Comparison of ENCODE assay signal across 8 mouse cellular contexts in the genomic region with DNA sequence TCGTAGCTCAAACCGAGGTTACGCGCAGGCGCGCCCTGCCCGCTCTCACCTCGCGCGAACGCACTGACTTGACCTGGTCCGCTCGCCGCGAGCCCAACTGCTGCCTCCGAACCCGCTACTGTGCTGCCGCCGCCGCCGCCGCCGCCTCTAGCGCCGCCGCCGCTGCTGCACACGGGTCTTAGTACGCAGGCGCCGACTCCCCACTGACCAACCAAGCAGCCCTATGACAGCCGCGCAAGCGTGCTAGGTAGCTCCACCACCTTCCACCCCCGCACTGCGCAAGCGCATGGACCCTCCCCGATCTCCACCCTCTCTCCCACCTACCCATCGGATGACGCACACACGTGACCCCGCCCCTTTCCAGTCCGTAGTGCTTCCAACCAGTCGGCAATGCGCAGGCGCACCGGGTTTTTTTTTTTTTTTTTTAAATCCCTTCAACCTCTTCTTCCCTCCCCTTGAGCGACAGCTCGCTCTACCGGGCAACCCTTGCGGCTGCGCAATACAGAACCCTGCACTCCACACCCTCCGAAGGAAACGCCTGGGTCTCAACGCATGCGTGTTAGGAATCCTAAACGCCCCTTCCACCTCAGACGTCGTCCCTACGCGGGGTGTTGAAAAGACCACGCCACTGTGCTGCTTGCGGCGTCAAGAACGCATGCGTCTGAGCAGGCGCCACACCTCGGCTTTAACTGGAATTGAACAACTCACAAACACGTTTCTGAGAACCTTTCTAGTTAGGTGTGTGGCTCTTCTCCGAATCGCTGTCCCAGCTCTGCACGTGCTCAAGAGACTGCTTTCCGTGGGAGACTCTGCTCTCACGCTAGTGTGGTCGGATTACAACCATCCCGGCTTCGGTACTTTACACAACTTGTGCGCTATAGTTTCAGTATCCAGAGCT. TPM values are rescaled to one million over a fixed set of nuclear protein-coding genes. Genes with fewer than 3 reads are reported as not detected.
DNase-seq lines count a peak whose midpoint lies in the region; ATAC-seq and TF ChIP-seq lines count a peak whose summit lies in the region.

A gene (minus strand): TSS at position 845 of the 898 bp plus-strand sequence.

- peak within 1 kb of the TSS; percentile 89 for H3K4me3 ChIP-seq in hindbrain, embryonic 13.5 days

- peak within 1 kb of the TSS; percentile 95 for H3K27ac ChIP-seq in hindbrain, embryonic 13.5 days

- in situ Hi-C loops in Patski (cut with MboI; ENCODE audit: low pct_unique_long_range_greater_than_20kb): no loop called here

- peak; percentile 71 for ATAC-seq in Patski
- peak; percentile 97 for ATAC-seq in hindbrain, embryonic 13.5 days (ENCODE audit: low FRiP score)

- peaks cover 26% of the 10 kb centered on the region for H3K36me3 ChIP-seq in hindbrain, embryonic 13.5 days

- under 1% methylated on average over 78 of the region's 78 CpGs for WGBS in hindbrain, embryonic 13.5 days

- H3K9me3 ChIP-seq in hindbrain, embryonic 13.5 days: no peaks in the 10 kb centered on the region

- CTCF ChIA-PET in Patski (lab: Charles Lee): interaction anchor here (0.9 to 6.0 kb wide), 3 partner anchors 12 to 40 kb away, joined by 3 to 43 read pairs (median 3); no protein-coding TSS in a partner anchor

- H3K27me3 ChIP-seq in Patski: no peaks in the 10 kb centered on the region
- H3K27me3 ChIP-seq in hindbrain, embryonic 13.5 days: no peaks in the 10 kb centered on the region

- H3K9ac ChIP-seq in hindbrain, embryonic 13.5 days: peak within 1 kb of the TSS; percentile 93

- peak within 1 kb of the TSS; percentile 98 for H3K4me2 ChIP-seq in hindbrain, embryonic 13.5 days

- peaks cover 28% of the 10 kb centered on the region for H3K4me1 ChIP-seq in hindbrain, embryonic 13.5 days (replicated peaks)

- TF ChIP-seq CTCF in Patski (IDR thresholded peaks at IDR 0.05): no peak

- POLR2A ChIA-PET in Patski (lab: Charles Lee): interaction anchor here (0.6 to 2.6 kb wide), 6 partner anchors 15 to 734 kb away, joined by 3 to 7 read pairs (median 4); a partner anchor contains a TSS

- peak; percentile 99 for DNase-seq in Patski (ENCODE audit: low read depth, low spot score)
- DNase-seq in cerebellum, postnatal 14 days: peak; percentile 100
- peak; percentile 100 for DNase-seq in frontal cortex, postnatal 14 days (ENCODE audit: low spot score in 2 of 2)
- peak; percentile 99 to 100 for DNase-seq in layer of hippocampus, postnatal 25 days (ENCODE audit: extremely low spot score in 1 of 2, low spot score in 1 of 2)
- peak; percentile 100 for DNase-seq in lung, postnatal 25 days (ENCODE audit: low spot score)
- DNase-seq in retina, embryonic 14.5 days (ENCODE audit: low spot score): peak; percentile 100
- peak; percentile 100 for DNase-seq in thymus, postnatal 4 days

RNA-seq across cellular contexts. Expression of the gene that starts here (rescaled TPM):
- 768 TPM for polyA plus RNA-seq in Patski (2021)
- 1,129 and 1,134 TPM in 2 replicates for polyA plus RNA-seq in hindbrain, embryonic 13.5 days (2015; fragmentation: Nextera tagmentation; extraction: Ambion mirVana)
- total RNA-seq in layer of hippocampus, postnatal 25 days (2021): 100 to 1,000 TPM; 426 to 481 TPM

Comparison
In these comparisons a context has a peak if more than half of its experiments do, and no peak if none do; other contexts are left out.
1. Peak in every context shown above with its lines: DNase-seq, ATAC-seq, H3K4me3 ChIP-seq and H3K27ac ChIP-seq.